Mouse (Mus musculus) right cerebral cortex, postnatal 36 days (tissue): Measurements from ENCODE around the gene Irx2.

ENCODE experiments used
- DNase-seq, 2 experiments: peaks; one replicate each; pipeline ENCODE4 v3.0.0; 2022; ENCODE audit warnings: low spot score in 2 of 2, mixed read lengths in 1 of 2

Gene Irx2

DNA sequence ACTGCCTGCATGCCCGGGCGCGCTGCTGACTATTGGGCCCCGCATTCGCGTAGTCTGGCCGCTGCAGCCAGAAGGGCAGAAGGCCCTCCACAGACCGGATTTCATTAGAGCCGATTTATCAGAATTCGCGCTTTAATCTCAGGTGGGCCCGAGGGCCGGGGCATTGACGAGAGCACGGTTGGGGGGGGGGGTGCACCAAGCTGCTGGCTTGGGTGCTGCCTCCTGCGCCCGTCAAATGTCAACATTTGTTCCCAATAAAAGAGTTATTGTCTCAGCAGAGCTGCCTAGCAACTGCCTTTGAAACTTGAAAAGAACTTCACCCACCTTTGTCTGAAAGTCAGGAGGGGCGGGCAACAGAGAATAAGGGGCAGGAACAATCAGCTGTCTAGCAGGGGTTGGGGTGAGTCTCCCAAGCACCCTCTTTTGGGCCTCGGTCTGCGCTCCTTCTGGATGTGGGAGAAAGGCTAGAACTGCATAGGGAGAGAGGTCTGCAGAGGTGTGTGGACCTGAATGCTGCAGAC is 7.8 kb downstream of the Irx2 start:
- no peak for DNase-seq

DNA sequence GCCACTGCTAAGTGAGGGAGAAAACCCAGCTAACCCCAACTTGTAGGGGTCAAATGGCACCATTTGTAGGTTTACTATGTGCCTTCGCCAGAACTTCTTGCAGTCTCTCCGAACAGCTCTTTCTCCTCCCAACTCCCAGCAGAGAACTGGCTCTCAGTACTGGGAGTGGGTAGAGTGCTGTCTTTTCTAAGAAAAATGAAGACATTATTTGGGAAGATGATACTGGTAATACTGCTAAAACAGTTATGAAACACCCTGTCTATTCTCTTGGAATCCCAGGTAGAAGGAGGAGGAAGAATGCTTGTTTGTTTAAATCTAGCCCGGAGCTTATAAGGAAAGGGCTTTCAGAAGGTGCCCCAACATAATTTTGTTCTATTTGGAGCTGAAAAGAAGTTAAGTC is 8.9 kb downstream of the Irx2 start:
- DNase-seq = no peak

DNA sequence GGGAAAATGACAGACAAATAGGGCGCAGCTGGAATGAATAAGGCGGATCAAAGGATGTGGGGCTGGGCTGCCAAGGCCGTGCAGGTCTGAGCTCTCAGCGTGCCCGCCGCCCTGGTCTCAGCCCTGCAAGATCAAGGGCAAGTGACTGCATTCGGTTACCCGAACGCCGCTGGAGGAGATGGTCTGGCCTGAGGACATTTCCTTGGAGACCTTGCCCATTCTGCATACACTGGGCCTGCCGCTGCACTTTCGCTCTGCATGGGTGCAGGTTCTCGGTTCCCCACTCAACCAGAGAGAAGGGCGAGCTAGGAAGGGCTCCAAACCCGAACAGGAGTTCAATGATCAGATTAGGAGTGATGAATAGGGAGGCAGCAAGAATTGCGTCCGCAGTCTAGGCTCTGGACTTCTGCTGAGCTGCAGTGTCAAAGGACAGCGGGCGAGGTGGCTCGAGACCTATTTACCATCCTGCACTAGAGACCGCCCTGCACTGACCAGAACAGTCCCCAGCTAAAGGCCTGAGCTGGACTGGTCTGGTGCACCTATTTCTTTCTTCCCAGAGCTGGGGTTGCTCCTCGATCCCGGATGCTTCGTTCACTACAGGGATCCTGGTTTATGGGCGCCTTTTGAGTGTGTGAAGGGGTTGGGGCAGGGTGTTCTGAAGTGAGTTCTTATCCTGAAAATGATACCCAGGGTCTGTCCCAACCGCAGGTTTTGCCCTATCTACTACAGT is 9.9 kb downstream of the Irx2 start:
- DNase-seq = no peak

DNA sequence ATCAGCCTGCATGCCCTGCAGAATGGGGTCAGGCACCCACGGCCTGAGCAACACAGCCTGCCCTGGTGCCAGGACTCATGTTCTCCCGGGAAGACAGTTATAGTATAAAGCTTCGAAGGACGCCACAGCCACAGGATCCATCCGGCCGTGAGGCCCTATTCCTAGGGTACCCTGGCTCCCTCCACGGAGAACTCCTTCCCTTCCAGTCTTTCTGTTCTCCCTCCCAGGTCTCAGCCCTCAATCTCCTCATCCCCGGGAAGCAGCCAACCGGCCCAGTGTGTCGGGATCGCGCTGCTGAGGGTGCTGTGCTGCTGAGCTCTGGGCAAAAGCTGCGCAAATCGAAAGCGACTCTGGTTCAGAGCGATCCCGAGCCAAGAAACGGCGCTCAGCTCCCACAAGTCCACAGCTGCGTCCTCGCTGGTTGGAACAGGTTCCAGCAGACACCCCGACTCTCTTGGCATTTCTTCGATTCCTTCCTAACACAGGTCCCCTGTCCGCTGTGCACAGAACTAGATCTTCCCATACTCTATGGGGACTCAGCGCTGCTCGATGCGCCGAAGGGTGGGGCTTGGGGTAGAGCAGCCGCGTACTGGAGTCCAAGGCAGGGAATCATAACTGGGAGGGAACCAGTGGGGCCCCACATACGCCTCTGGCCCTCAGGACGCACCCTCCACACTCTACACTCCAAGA is 11.0 kb downstream of the Irx2 start:
- DNase-seq = no peak

DNA sequence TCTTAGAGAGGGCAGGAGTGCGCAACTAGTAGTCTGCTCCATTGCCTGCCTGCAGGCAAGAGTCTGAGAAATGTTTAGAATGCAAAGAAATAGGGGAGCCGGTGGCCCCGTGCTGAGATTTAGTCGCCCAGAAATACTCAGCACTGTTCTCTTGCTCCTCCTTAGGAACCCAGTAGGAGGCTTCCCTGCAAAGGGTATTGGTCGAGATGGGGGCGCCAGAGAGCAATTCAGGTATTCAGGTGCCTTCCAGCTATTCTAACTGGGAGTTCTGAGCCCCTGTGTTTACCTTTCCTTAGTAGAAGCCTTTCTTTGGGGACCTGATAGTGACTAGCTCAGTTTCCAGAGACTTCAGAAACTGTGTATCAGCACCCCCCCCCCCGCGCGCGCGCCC is 11.5 kb downstream of the Irx2 start:
- no peak for DNase-seq

DNA sequence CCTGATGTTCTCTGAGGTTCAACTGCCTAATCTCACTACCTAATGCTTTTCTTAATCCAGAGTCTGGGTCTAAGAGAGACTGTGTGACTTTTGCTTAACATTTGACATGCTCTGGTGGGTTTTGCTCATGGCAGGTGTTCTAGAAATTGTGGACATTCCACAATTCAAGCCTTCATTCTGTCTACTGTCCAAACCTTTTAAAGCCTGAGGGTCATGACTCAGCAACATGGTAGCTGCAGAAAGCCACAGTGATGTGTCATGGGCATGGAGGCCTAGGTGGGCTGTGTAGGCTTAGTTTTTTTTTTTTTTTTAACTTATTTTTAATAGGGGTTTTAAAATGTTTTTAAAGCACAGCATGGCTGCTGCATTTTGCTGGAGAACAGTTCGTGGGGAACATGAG is 27.8 kb downstream of the Irx2 start:
- DNase-seq = no peak

DNA sequence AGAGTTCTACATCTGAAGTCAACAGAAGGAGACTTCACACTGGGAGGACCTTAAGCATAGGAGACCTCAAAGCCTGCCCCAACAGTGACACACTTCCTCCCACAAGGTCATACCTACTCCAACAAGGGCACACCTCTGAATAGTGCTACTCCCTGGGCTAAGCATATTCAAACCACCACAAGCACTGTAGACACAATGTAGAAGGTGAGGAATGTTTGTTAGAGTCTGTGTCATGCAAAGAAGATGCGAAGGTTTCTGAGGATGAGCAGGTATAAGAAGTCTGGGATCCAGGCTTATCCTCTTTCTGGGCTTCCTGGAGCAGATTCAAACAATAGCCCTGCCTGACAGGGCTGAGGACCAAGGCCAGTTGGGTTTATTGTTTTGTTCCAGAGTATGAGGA is 47.2 kb downstream of the Irx2 start:
- no peak for DNase-seq
